Comparison of ENCODE assay signal across 9 mouse cellular contexts in the genomic region with DNA sequence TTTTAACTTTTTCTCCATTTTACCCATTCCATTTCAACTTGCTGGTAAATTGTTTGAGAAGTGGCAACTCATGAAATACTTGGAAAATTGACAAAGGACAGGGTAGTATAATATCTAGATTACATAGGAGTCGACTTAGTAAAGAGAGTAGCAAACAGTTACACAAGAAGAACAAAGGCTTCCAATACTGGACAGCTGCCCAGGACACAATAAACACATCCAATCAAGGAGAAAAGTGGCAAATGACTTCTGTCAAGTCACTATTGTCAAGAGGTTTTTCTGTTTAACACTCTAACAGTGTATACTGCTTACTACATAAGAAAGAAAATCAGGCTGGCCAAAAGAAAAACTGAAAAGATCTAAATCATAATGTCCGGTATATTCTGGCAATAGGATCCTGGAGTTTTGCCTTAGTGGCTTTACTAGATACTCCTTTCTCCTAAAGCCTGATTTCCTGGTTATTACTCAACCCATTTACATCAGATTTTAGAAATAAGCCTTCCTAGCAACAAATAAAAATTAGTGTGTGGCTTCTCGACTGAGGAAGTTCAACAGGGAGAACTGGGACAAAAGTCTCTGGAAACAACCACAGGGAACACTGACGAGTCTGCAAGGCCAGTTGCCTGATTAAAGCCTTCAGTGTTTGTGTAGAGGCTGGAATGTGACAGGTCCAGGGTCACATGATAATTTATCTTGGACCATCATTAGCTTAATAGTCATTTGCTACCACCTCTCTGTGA. TPM values are rescaled to one million over a fixed set of nuclear protein-coding genes. Genes with fewer than 3 reads are reported as not detected.
DNase-seq lines count a peak whose midpoint lies in the region; ATAC-seq lines count a peak whose summit lies in the region.
"Had no signal": no experiment of that assay in that cellular context is flagged by ENCODE, and none has a peak within 500 bp of the region (broad histone marks: within the 10 kb centered on the region; RNA-seq: fewer than 3 reads in every experiment).

No protein-coding gene starts in this region.

- no peak for DNase-seq in embryonic facial prominence, embryonic 10.5 days (ENCODE audit: low spot score)
- no peak for DNase-seq in limb, embryonic 10.5 days (ENCODE audit: low spot score)
- no peak for DNase-seq in natural killer cell, adult 2 months (ENCODE audit: low spot score in 2 of 2)
- no peak for DNase-seq in thymus, postnatal 36 days
- DNase-seq: cerebellum, adult 11-12 months had no signal

- no peaks in the 10 kb centered on the region for H3K27me3 ChIP-seq in embryonic facial prominence, embryonic 13.5 days
- H3K27me3 ChIP-seq in embryonic facial prominence, embryonic 10.5 days (replicated peaks; ENCODE audit: low read depth, poor library complexity, severe bottlenecking) = no peaks in the 10 kb centered on the region
- no peaks in the 10 kb centered on the region for H3K27me3 ChIP-seq in megakaryocyte, embryonic 14.5 days (replicated peaks)
- no peaks in the 10 kb centered on the region for H3K27me3 ChIP-seq in limb, embryonic 10.5 days (ENCODE audit: low read depth, poor library complexity, severe bottlenecking)
- no peaks in the 10 kb centered on the region for H3K27me3 ChIP-seq in stomach, embryonic 14.5 days (ENCODE audit: control insufficient read depth, insufficient read depth, low read length)

- H3K4me3 ChIP-seq in embryonic facial prominence, embryonic 13.5 days = no peak overlapping the region
- no peak overlapping the region for H3K4me3 ChIP-seq in embryonic facial prominence, embryonic 10.5 days
- H3K4me3 ChIP-seq in megakaryocyte, embryonic 14.5 days (replicated peaks) = peak overlapping the region; percentile 95
- H3K4me3 ChIP-seq in limb, embryonic 10.5 days = peak overlapping the region; percentile 75; the same call in 1 of the 2 replicates
- H3K4me3 ChIP-seq in stomach, embryonic 14.5 days (ENCODE audit: low read depth, low read length) = no peak overlapping the region

- ATAC-seq in embryonic facial prominence, embryonic 13.5 days (ENCODE audit: insufficient number of reproducible peaks, insufficient read depth, low FRiP score, low TSS enrichment, low read depth) = no peak
- no peak for ATAC-seq in megakaryocyte, adult 5-6 weeks (ENCODE audit: poor library complexity, severe bottlenecking)
- no peak for ATAC-seq in stomach, embryonic 14.5 days (ENCODE audit: insufficient number of reproducible peaks, insufficient read depth, low FRiP score, low read depth)

- no peaks in the 10 kb centered on the region for H3K9me3 ChIP-seq in embryonic facial prominence, embryonic 13.5 days
- H3K9me3 ChIP-seq in embryonic facial prominence, embryonic 10.5 days = no peaks in the 10 kb centered on the region
- no peaks in the 10 kb centered on the region for H3K9me3 ChIP-seq in megakaryocyte, embryonic 14.5 days
- no peaks in the 10 kb centered on the region for H3K9me3 ChIP-seq in limb, embryonic 10.5 days (replicated peaks)
- H3K9me3 ChIP-seq in stomach, embryonic 14.5 days (ENCODE audit: control insufficient read depth, low read depth, low read length) = no peaks in the 10 kb centered on the region

- H3K9ac ChIP-seq in embryonic facial prominence, embryonic 13.5 days = no peak overlapping the region
- no peak overlapping the region for H3K9ac ChIP-seq in stomach, embryonic 14.5 days (replicated peaks; ENCODE audit: low read depth, low read length)

- H3K4me2 ChIP-seq in embryonic facial prominence, embryonic 13.5 days = 0 out of 2 replicates have a peak overlapping the region, but pooled peaks have one; percentile 67
- 0 out of 2 replicates have a peak overlapping the region, but pooled peaks have one; percentile 41 for H3K4me2 ChIP-seq in stomach, embryonic 14.5 days (replicated peaks; ENCODE audit: low read depth, low read length)

- 75% methylated on average over 4 of the region's 4 CpGs for WGBS in embryonic facial prominence, embryonic 13.5 days
- 72% methylated on average over 4 of the region's 4 CpGs for WGBS in embryonic facial prominence, embryonic 10.5 days
- WGBS in limb, embryonic 10.5 days = 64% methylated on average over 4 of the region's 4 CpGs
- WGBS in stomach, embryonic 14.5 days = 68% methylated on average over 4 of the region's 4 CpGs

- no peaks in the 10 kb centered on the region for H3K36me3 ChIP-seq in embryonic facial prominence, embryonic 13.5 days
- H3K36me3 ChIP-seq in embryonic facial prominence, embryonic 10.5 days (replicated peaks) = no peaks in the 10 kb centered on the region
- H3K36me3 ChIP-seq in megakaryocyte, embryonic 14.5 days (replicated peaks; ENCODE audit: low read length) = peaks cover 2% of the 10 kb centered on the region
- no peaks in the 10 kb centered on the region for H3K36me3 ChIP-seq in limb, embryonic 10.5 days
- H3K36me3 ChIP-seq in stomach, embryonic 14.5 days (ENCODE audit: control insufficient read depth, insufficient read depth, low read length) = no peaks in the 10 kb centered on the region

- H3K27ac ChIP-seq in embryonic facial prominence, embryonic 13.5 days = no peak overlapping the region
- no peak overlapping the region for H3K27ac ChIP-seq in embryonic facial prominence, embryonic 10.5 days (replicated peaks)
- no peak overlapping the region for H3K27ac ChIP-seq in limb, embryonic 10.5 days
- no peak overlapping the region for H3K27ac ChIP-seq in stomach, embryonic 14.5 days (ENCODE audit: low read length)

- 0 out of 2 replicates have a peak, but pooled peaks cover 3% of the 10 kb centered on the region for H3K4me1 ChIP-seq in embryonic facial prominence, embryonic 13.5 days
- H3K4me1 ChIP-seq in embryonic facial prominence, embryonic 10.5 days = peaks cover 12% of the 10 kb centered on the region
- H3K4me1 ChIP-seq in megakaryocyte, embryonic 14.5 days = peaks cover 43% of the 10 kb centered on the region
- peaks cover 12% of the 10 kb centered on the region; the same call in 1 of the 2 replicates for H3K4me1 ChIP-seq in limb, embryonic 10.5 days
- no peaks in the 10 kb centered on the region for H3K4me1 ChIP-seq in stomach, embryonic 14.5 days (ENCODE audit: control insufficient read depth, insufficient read depth, low read length)

RNA-seq across cellular contexts. Expression of gene Echdc1, which starts 1.3 kb away (rescaled TPM):
- 20.6 and 22.4 TPM in 2 replicates for polyA plus RNA-seq in embryonic facial prominence, embryonic 13.5 days (2015; fragmentation: Nextera tagmentation; extraction: Ambion mirVana)
- 21.6 and 25.8 TPM in 2 replicates for polyA plus RNA-seq in embryonic facial prominence, embryonic 10.5 days (2016; fragmentation: Nextera tagmentation; extraction: Ambion mirVana)
- 1.5 TPM in 1 of 2 replicates, not detected in the other for polyA plus RNA-seq in megakaryocyte, embryonic 14.5 days (2012; ENCODE audit: insufficient read depth, low replicate concordance)
- total RNA-seq in megakaryocyte, adult 5-6 weeks (2015) = 5.4 and 5.5 TPM in 2 replicates
- 8.9 and 9.7 TPM in 2 replicates for total RNA-seq in megakaryocyte, adult 5-6 weeks (2017)
- 20.3 and 20.5 TPM in 2 replicates for polyA plus RNA-seq in limb, embryonic 10.5 days (2016; fragmentation: Nextera tagmentation; extraction: Ambion mirVana)
- 28.2 and 32.0 TPM in 2 replicates for polyA plus RNA-seq in stomach, embryonic 14.5 days (2014; fragmentation: Nextera tagmentation; extraction: Ambion mirVana)

RNA-seq across cellular contexts. Expression of gene Rnf146, which starts 50.6 kb away (rescaled TPM):
- polyA plus RNA-seq in embryonic facial prominence, embryonic 13.5 days (2015; fragmentation: Nextera tagmentation; extraction: Ambion mirVana) = 53.3 and 60.3 TPM in 2 replicates
- polyA plus RNA-seq in embryonic facial prominence, embryonic 10.5 days (2016; fragmentation: Nextera tagmentation; extraction: Ambion mirVana) = 53.9 and 54.0 TPM in 2 replicates
- 3.4 TPM in 1 of 2 replicates, not detected in the other for polyA plus RNA-seq in megakaryocyte, embryonic 14.5 days (2012; ENCODE audit: insufficient read depth, low replicate concordance)
- 33.1 and 36.4 TPM in 2 replicates for total RNA-seq in megakaryocyte, adult 5-6 weeks (2015)
- total RNA-seq in megakaryocyte, adult 5-6 weeks (2017) = 49.4 and 50.1 TPM in 2 replicates
- polyA plus RNA-seq in limb, embryonic 10.5 days (2016; fragmentation: Nextera tagmentation; extraction: Ambion mirVana) = 38.3 and 49.0 TPM in 2 replicates
- 35.1 and 36.8 TPM in 2 replicates for polyA plus RNA-seq in stomach, embryonic 14.5 days (2014; fragmentation: Nextera tagmentation; extraction: Ambion mirVana)

Comparison
In these comparisons a context has a peak if more than half of its experiments do, and no peak if none do; other contexts are left out.
1. H3K4me3 ChIP-seq: peak in megakaryocyte, embryonic 14.5 days (single experiment) and limb, embryonic 10.5 days (single experiment); none in embryonic facial prominence, embryonic 13.5 days (single experiment), embryonic facial prominence, embryonic 10.5 days (single experiment) and stomach, embryonic 14.5 days (single experiment).